23 mouse cellular contexts compared by ENCODE assay signal in genomic region chr10:122030420-122030819, GRCm38 (mm10). TPM values are rescaled to one million over a fixed set of nuclear protein-coding genes. Genes with fewer than 3 reads are reported as not detected.
DNase-seq lines count a peak whose midpoint lies in the region; ATAC-seq and TF ChIP-seq lines count a peak whose summit lies in the region.
"Had no signal": no experiment of that assay in that cellular context is flagged by ENCODE, and none has a peak within 500 bp of the region (broad histone marks: within the 10 kb centered on the region; RNA-seq: fewer than 3 reads in every experiment).

No protein-coding gene starts in this region.

- no peak overlapping the region for H3K4me3 ChIP-seq in lung, embryonic 14.5 days (ENCODE audit: low read depth, low read length)
- H3K4me3 ChIP-seq in lung, adult 2 months (replicated peaks; ENCODE audit: extremely low read depth, low read depth, low read length), result no peak overlapping the region
- no peak overlapping the region for H3K4me3 ChIP-seq in lung, postnatal 0 days (ENCODE audit: low read depth, low read length)
- no peak overlapping the region for H3K4me3 ChIP-seq in stomach, embryonic 15.5 days (replicated peaks)
- H3K4me3 ChIP-seq: forebrain, embryonic 10.5 days; forebrain, embryonic 13.5 days; hindbrain, embryonic 12.5 days had no signal

- intact Hi-C loops in gastrocnemius, postnatal 36 days (cut with DNase I), result no loop called here

- TF ChIP-seq EP300 in lung, postnatal 0 days (IDR thresholded peaks at IDR 0.05), result no peak

- TF ChIP-seq CTCF in lung, embryonic 14.5 days (IDR thresholded peaks at IDR 0.05; ENCODE audit: low read depth), result no peak
- TF ChIP-seq CTCF in lung, adult 2 months (IDR thresholded peaks at IDR 0.05; ENCODE audit: insufficient read depth, low read length), result no peak
- TF ChIP-seq CTCF in lung, postnatal 0 days (IDR thresholded peaks at IDR 0.05), result no peak

- no peak overlapping the region for H3K27ac ChIP-seq in lung, embryonic 14.5 days (ENCODE audit: low read depth)
- H3K27ac ChIP-seq in lung, postnatal 0 days (ENCODE audit: low read length), result no peak overlapping the region
- no peak overlapping the region for H3K27ac ChIP-seq in stomach, embryonic 15.5 days
- H3K27ac ChIP-seq: forebrain, embryonic 10.5 days; forebrain, embryonic 13.5 days; hindbrain, embryonic 12.5 days had no signal

- H3K4me1 ChIP-seq in lung, embryonic 14.5 days (ENCODE audit: insufficient read depth), result peaks cover 15% of the 10 kb centered on the region
- H3K4me1 ChIP-seq in lung, adult 2 months (ENCODE audit: control insufficient read depth, insufficient read depth, low read length), result peaks cover 4% of the 10 kb centered on the region; the same call in 1 of the 2 replicates
- peaks cover 4% of the 10 kb centered on the region; the same call in 1 of the 2 replicates for H3K4me1 ChIP-seq in lung, postnatal 0 days (ENCODE audit: insufficient read depth, low read depth, low read length)
- H3K4me1 ChIP-seq in stomach, embryonic 15.5 days, result peaks cover 10% of the 10 kb centered on the region; the same call in 1 of the 2 replicates
- H3K4me1 ChIP-seq: forebrain, embryonic 13.5 days; hindbrain, embryonic 12.5 days had no signal

- no peak for TF ChIP-seq POLR2A in lung, adult 2 months (IDR thresholded peaks at IDR 0.05; ENCODE audit: borderline replicate concordance, extremely low read depth, low read depth, low read length)

- H3K9me3 ChIP-seq in lung, embryonic 14.5 days (ENCODE audit: low read depth, low read length), result no peaks in the 10 kb centered on the region
- no peaks in the 10 kb centered on the region for H3K9me3 ChIP-seq in lung, postnatal 0 days (ENCODE audit: low read length)
- H3K9me3 ChIP-seq in stomach, embryonic 15.5 days, result no peaks in the 10 kb centered on the region
- H3K9me3 ChIP-seq: forebrain, embryonic 10.5 days; forebrain, embryonic 13.5 days; hindbrain, embryonic 12.5 days had no signal

- 38% methylated on average over 5 of the region's 5 CpGs for WGBS in lung, embryonic 14.5 days
- 45% methylated on average over 5 of the region's 5 CpGs for WGBS in lung, adult 2 months
- 37% methylated on average over 5 of the region's 5 CpGs for WGBS in lung, postnatal 0 days
- WGBS in stomach, embryonic 15.5 days, result 44% methylated on average over 5 of the region's 5 CpGs

- no peak for DNase-seq in lung, embryonic 14.5 days
- DNase-seq in lung, adult 2 months, result no peak
- DNase-seq in lung, postnatal 0 days (ENCODE audit: low spot score), result peak; percentile 74
- DNase-seq in lung, postnatal 25 days (ENCODE audit: low spot score), result no peak
- no peak for DNase-seq in gastrocnemius, postnatal 36 days
- no peak for DNase-seq in ovary, adult 18-20 months (ENCODE audit: low spot score)
- DNase-seq: adrenal gland, postnatal 10 days; adrenal gland, postnatal 36 days; B cell, adult 2 months; cerebellum, adult 18-20 months; cerebellum, adult 9-10 months; cerebellum, postnatal 14 days; gastrocnemius, postnatal 10 days; heart, adult 11 months had no signal

- peak overlapping the region; percentile 50 for H3K4me2 ChIP-seq in lung, embryonic 14.5 days
- H3K4me2 ChIP-seq in lung, postnatal 0 days (replicated peaks; ENCODE audit: low read depth, low read length), result peak overlapping the region; percentile 42; the same call in 1 of the 2 replicates
- no peak overlapping the region for H3K4me2 ChIP-seq in stomach, embryonic 15.5 days
- H3K4me2 ChIP-seq: forebrain, embryonic 13.5 days; heart, embryonic 11.5 days; hindbrain, embryonic 12.5 days had no signal

- H3K9ac ChIP-seq in lung, embryonic 14.5 days, result no peak overlapping the region
- no peak overlapping the region for H3K9ac ChIP-seq in lung, postnatal 0 days (replicated peaks; ENCODE audit: low read depth)
- H3K9ac ChIP-seq in stomach, embryonic 15.5 days, result no peak overlapping the region
- H3K9ac ChIP-seq: forebrain, embryonic 13.5 days; hindbrain, embryonic 12.5 days had no signal

- H3K27me3 ChIP-seq in lung, embryonic 14.5 days (ENCODE audit: insufficient read depth, low read length), result no peaks in the 10 kb centered on the region
- no peaks in the 10 kb centered on the region for H3K27me3 ChIP-seq in lung, postnatal 0 days (replicated peaks; ENCODE audit: insufficient read depth, low read length)
- no peaks in the 10 kb centered on the region for H3K27me3 ChIP-seq in stomach, embryonic 15.5 days (replicated peaks)
- H3K27me3 ChIP-seq: CH12.LX; forebrain, embryonic 13.5 days; hindbrain, embryonic 12.5 days; Patski had no signal

- H3K36me3 ChIP-seq in lung, embryonic 14.5 days (ENCODE audit: insufficient read depth), result no peaks in the 10 kb centered on the region; the same call in 1 of the 2 replicates
- H3K36me3 ChIP-seq in lung, postnatal 0 days (ENCODE audit: insufficient read depth, low read length), result no peaks in the 10 kb centered on the region
- H3K36me3 ChIP-seq in stomach, embryonic 15.5 days, result no peaks in the 10 kb centered on the region
- H3K36me3 ChIP-seq: G1E had no signal

- ATAC-seq in lung, embryonic 14.5 days (ENCODE audit: insufficient read depth), result peak; percentile 64
- peak; percentile 88 for ATAC-seq in lung, postnatal 0 days
- peak; percentile 76 for ATAC-seq in stomach, embryonic 15.5 days (ENCODE audit: insufficient read depth, low FRiP score, low read depth)
- ATAC-seq: forebrain, embryonic 13.5 days; forebrain, embryonic 16.5 days; Patski had no signal

RNA-seq across cellular contexts. Expression of gene Srgap1, which starts 16.7 kb away (rescaled TPM):
- polyA plus RNA-seq in lung, embryonic 14.5 days (2014; fragmentation: Nextera tagmentation; extraction: Ambion mirVana), result 12.0 and 12.7 TPM in 2 replicates
- polyA plus RNA-seq in lung, adult 2 months (2012; rRNA removed), result 5.6 and 6.8 TPM in 2 replicates
- 7.4 and 11.8 TPM in 2 replicates for polyA plus RNA-seq in lung, postnatal 0 days (2015; fragmentation: Nextera tagmentation; extraction: Ambion mirVana)
- 10.0 and 10.4 TPM in 2 replicates for polyA plus RNA-seq in stomach, embryonic 15.5 days (2015; fragmentation: Nextera tagmentation; extraction: Ambion mirVana)
- under 1 TPM; 0.79 to 0.84 TPM for total RNA-seq in gastrocnemius, postnatal 36 days (2021)
- total RNA-seq: CH12.LX had no signal
- polyA plus RNA-seq: G1E had no signal
